Mouse (Mus musculus) liver, embryonic 14.5 days (tissue): Measurements from ENCODE around the gene Ntn4.
A peak's percentile ranks its signal among the peaks of the same experiment; 100 is the strongest.

Source experiments
- CTCF ChIP-seq: IDR thresholded peaks from 2 replicates; pipeline ENCODE4 v1.5.1; 2016; ENCODE audit warnings: antibody characterized with exemption, low read depth, control low read depth
- EP300 ChIP-seq: IDR thresholded peaks from 2 replicates; pipeline ENCODE4 v1.6.1; 2016; ENCODE audit warnings: antibody characterized with exemption, low read depth

DNA sequence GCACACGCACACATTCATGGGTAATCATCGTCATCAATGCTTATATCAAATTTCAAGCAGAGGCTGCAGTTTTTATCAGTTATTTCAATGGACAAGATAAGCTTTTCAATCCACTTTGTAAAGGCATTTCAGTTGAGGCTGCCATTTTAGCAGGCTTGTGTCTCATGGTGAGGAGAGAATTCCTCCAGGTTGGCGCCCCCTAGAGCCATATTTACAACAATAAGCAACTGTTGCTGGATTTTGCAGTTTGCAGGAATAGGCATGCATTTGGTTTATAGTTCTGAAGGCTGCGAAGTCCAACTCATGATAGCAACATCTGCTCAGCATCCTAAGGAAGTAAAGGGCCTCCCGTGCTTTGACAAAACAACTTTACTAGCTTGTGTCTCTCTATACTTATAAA lies 8.6 kb downstream of the Ntn4 start:
- TF ChIP-seq CTCF (peak; percentile 42; the same call in 1 of the 2 replicates), EP300 (no peak)
